Mouse (Mus musculus) E14TG2a.4 (cell line): ENCODE measurements around the gene 0610012G03Rik.

Experiments
- CTCF ChIP-seq: conservative IDR thresholded peaks from 2 replicates; pipeline ENCODE4 v1.5.1; 2014; ENCODE audit warnings: low read length
- NANOG ChIP-seq: IDR thresholded peaks from 2 replicates; pipeline ENCODE4 v1.6.1; 2014; ENCODE audit warnings: borderline replicate concordance, low read length, mixed read lengths
- POU5F1 ChIP-seq: IDR thresholded peaks from 2 replicates; pipeline ENCODE4 v1.6.1; 2014; ENCODE audit warnings: low read length, borderline replicate concordance

- TF ChIP-seq CTCF (no peak), NANOG (no peak), POU5F1 (no peak)
These were observed 42.1 kb downstream of the 0610012G03Rik start for GRCm38 (mm10) chr16:31905891-31906825.
